Mouse (Mus musculus): Measurements from ENCODE around the gene Sec14l2. TPM values are rescaled to one million over a fixed set of nuclear protein-coding genes. Genes with fewer than 3 reads are reported as not detected.

Gene Sec14l2
- polyA plus RNA-seq, 1 experiment = 43.0 TPM

- DNase-seq (ENCODE audit: extremely low spot score in 1 of 2, low spot score in 1 of 2) = no peak
Measured at GRCm38 (mm10) chr11:4103522-4103921, 19.7 kb downstream of the Sec14l2 start.

GRCm38 (mm10) chr11:4101851-4102250 is 21.4 kb downstream of the Sec14l2 start:
- DNase-seq (ENCODE audit: extremely low spot score in 1 of 2, low spot score in 1 of 2) = no peak

DNA sequence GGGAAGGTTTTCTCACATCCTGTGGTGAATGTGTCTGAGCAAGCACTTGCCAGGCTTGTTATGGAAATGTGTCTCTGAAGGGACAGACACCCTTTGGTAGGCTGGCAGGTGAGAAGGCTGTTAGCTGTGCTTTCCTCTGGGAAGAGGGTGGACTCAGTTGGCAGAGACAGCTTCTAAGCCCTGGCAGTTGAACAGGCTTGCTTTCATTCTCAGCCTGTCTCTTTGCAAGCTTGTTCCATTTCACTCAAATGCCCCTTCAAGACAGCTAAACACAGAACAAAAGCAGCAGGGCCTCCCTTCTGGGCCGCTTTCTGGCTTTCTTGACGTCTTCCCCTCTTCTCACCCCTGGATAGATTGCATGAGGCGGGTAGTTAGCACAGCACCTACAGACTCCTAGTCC is 23.8 kb downstream of the Sec14l2 start:
- DNase-seq (ENCODE audit: extremely low spot score in 1 of 2, low spot score in 1 of 2) = peak in 1 of 2 experiments; percentile 42

GRCm38 (mm10) chr11:4098816-4099215 is 24.4 kb downstream of the Sec14l2 start:
- DNase-seq (ENCODE audit: extremely low spot score in 1 of 2, low spot score in 1 of 2) = no peak

- DNase-seq (ENCODE audit: extremely low spot score in 1 of 2, low spot score in 1 of 2) = no peak
Measured at GRCm38 (mm10) chr11:4098120-4098519, 25.1 kb downstream of the Sec14l2 start.

- DNase-seq (ENCODE audit: extremely low spot score in 1 of 2, low spot score in 1 of 2) = no peak
Measured at GRCm38 (mm10) chr11:4097091-4097621, 26.1 kb downstream of the Sec14l2 start.

- DNase-seq (ENCODE audit: extremely low spot score in 1 of 2, low spot score in 1 of 2) = peak; percentile 96 to 99
Measured at GRCm38 (mm10) chr11:4096054-4096984, 26.9 kb downstream of the Sec14l2 start.

DNA sequence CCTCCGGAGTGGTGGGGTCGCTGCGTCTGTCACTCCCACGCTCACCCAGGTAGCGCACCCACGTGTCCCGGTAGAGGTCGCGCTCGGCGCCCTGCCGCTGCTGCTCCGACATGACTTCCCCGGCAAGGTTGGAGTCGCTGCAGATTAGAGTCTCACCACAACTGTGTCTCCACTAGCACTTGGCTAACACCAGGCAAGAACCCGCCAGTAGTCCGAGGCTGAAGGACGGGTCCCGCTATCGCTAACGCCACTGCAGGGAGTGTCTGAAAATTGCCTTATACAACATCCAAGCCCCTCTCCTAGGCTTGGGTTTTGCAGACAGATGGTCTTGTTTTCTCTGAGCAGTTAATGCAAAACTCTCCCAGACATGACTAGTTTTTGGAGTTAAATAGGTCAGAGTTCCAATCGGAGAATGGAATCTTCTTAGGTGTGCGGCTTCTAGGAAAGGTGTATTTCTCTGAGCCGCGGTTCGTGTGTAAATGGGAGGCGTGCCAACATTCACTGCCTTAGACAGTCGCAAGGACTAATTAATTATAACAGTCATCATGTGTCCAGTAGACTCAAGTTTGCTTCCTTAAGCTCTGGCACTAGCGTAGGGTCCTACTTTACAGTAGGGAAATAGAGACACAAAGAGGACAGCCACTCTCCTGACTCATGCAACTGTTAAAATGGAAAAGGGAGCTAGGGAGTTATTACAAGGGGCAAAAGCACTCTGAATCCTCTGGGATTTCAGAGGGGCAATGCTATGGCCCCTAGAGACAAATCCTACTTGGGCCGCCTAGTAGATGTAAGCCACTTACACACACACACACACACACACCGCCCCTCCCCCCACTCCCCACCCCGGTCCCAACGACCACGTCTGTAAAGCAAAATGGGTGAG is 27.8 kb downstream of the Sec14l2 start, which contains the start of gene Mtfp1:
Gene Mtfp1, minus strand, starts transcription at position 275 of the 883 bp plus-strand sequence.
- peak in 1 of 2 experiments; percentile 69 for DNase-seq (ENCODE audit: extremely low spot score in 1 of 2, low spot score in 1 of 2)

DNA sequence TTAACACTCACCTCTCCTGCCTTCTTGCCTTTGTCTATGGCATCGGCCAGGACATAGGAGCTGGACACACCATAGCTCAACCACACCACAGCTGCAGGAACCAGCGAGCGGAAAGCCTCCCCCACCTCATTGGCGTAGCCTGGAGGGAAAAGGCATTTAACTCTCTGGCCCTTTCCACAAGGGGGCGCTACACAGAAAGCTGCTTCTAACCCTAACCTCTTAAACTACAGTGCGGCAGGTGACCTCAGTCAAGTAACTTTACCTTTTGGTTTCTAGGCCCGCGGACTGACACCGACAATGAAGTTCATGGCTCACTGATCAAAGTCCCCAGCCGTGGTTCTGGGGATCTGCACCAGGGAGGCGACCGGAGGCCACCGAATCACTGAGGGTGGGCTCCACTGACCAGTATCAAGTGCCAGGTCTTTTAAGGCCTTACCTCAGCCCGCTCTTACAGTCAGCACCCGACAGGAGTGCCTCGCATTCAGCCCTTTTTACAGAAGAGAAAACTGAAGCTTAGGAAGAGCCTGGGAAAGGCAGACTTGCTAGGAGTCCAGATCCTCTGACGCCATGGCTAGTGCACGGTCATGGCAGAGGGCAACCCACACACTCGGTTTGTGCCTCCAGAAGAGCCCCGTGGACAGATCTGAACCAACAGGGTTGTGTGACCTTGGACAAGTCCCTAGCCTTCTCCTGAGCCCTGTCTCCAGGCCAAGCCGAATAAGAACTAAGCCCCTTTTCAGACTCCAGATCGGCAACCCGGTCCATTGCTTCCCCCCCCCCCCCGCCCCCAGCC is 28.6 kb downstream of the Sec14l2 start:
- DNase-seq (ENCODE audit: extremely low spot score in 1 of 2, low spot score in 1 of 2) = peak in 1 of 2 experiments; percentile 87

DNA sequence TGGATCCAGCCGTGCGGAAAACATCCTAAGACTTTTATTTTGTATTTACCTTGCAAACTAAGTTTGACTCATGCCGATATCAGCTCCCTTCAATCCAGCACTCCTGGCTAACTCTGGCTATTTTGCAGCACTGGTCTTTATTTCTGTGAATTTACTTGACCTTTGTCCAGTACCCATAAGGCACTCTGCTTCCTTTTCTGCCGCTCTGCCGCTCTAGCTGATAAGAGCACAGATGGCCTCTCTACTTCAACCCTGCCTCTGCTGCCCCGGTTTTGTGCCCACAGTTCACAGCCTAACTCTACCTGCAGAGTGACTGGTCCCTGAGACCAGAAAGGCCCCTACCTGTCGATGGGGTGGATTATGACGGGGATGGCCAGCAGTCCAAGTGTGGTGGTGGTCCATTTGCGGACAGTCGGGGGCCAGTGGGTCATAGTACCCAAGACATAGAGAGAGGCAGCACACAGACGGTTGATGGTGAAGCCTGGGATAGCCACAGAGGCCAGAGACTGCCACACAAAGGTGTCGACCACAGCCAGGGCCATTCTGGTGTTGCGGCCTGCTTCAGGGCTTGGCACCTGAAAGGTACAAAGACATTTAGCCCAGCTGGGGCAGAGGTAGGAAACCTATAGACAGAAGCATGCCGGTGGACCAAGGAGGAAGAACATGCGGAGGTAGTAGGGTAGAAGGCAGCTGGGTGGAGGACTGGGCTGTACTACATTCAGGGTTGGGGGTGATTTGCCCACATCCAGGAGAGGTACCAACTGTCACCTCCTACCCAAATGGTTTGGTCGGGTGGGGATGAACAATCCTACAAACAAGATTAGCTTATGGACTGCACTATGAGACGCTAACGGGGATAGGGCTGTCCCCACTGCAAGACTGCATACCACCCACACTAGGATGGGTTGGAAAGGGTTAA is 29.5 kb downstream of the Sec14l2 start:
- DNase-seq (ENCODE audit: extremely low spot score in 1 of 2, low spot score in 1 of 2) = no peak

DNA sequence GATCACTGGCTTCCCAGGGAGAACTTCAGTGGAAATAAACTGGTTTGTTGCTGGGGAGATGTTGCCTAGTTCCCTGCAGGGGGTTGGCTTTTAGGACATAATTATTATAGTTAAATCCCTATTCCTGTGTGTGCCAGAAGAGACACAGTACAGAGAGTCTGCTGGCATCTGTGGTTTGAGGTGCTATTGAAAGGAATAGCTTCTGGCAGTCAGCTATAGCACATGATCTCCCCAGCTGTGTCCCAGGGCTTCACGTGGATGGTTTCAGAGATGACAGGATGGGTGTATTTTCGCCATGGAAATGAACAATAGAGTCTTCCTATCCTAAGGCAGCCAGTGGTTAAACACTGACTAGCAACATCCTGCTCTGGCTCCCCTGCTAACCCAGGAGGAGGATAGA is 35.9 kb downstream of the Sec14l2 start:
- peak in 1 of 2 experiments; percentile 42 for DNase-seq (ENCODE audit: extremely low spot score in 1 of 2, low spot score in 1 of 2)

DNA sequence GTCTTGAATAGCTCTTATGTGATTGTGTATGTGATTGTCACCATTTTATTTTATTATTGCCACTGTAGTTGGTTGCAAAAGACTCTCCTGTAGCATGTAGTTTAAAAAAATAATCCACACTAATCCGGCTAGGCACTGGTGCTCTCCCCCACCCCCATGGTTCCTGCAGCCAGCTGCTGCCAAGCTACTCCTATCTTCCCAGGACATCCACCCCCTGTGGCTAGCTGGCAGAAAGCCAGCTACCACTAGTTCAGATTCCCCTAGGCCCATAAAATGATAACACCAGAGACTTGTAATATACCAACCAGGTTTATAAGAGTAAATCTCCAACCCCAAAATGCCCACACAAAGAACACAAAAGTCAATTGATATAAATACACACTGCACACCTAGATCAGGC is 37.0 kb downstream of the Sec14l2 start:
- no peak for DNase-seq (ENCODE audit: extremely low spot score in 1 of 2, low spot score in 1 of 2)

DNA sequence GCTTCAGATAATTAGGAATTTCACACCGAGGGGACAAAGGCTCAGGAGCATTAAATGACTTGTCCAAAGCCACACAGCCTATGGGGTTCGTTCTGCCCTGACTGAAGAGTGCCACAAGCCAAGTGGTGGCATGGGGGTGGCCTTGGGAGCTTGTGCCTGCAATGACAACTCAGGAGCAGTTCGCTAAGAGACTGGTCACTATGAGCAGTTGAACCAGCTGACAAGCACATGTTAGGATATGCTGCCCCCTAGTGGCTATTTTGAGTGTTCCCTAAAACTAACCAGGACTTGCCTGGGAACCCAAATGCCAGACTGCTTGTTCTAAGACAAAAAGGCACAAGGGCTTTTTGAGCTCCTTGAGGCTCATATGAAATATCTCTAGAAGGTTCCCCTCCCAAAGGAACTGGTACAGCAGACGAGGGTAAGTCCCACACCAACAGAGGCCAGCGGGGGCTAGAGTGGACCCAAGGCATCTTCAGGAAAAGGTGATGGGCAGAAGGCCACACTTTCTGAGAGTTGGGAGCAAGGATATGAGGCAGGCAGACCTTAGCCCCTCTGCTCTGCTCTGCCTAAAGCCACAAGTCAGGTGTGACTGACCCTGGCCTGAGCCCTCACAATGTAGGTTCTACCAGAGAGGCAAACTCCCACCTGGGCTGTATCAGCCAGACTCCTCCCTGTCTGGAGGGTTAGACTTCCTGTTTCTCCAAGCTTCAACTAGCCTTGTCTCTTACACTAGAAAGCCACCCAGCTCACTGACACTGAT is 39.7 kb downstream of the Sec14l2 start:
- peak in 1 of 2 experiments; percentile 93 for DNase-seq (ENCODE audit: extremely low spot score in 1 of 2, low spot score in 1 of 2)

DNA sequence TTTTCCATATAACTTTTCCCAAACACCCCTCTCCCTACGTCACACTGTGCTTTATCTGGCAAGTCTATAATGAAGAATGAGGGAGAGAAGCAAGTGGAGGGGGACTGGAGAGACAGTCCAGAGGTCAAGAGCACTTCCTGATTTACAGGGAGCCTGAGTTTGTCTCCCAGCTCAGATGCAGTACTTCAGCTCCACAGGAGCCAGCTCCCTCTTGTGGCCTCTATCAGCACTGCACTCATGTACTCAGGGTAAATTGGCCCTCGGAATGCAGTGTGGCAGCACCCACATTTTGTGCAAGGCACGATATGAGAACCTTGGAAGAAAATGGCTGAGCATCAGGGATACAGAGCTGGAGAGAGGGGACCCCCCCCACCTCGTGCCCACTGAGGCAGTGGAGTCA is 43.0 kb downstream of the Sec14l2 start:
- DNase-seq (ENCODE audit: extremely low spot score in 1 of 2, low spot score in 1 of 2) = peak in 1 of 2 experiments; percentile 89

DNA sequence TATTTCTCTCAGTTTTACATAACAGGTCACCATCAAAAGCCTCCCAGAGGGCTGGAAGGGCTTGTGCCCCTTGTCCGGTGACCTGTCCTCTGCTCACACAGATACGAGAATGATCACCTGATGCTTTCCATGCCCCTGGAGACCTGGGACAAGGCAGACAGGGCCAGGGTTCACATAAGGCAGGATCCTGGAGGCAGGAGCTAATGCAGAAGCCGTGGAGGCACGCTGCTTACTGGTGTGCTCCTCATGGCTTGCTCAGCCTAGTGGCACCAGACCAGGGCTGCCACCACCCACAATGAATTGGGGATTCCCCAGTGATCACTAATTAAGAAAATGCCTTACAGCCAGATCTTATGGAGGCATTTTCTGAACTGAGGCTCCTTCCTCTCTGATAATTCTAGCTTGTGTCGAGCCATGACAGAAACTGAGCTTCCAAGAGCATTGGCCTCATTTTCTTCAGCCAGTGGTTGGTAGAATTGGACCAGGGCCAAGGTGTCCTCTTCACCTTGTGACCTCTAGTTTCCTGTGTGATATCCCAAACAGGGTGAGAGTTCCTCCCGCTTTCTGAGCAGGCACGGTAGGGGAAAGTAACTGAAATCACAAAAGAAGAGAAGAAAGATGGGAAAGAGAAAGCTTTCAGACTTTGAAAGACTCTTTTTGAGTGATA is 44.8 kb downstream of the Sec14l2 start:
- no peak for DNase-seq (ENCODE audit: extremely low spot score in 1 of 2, low spot score in 1 of 2)

DNA sequence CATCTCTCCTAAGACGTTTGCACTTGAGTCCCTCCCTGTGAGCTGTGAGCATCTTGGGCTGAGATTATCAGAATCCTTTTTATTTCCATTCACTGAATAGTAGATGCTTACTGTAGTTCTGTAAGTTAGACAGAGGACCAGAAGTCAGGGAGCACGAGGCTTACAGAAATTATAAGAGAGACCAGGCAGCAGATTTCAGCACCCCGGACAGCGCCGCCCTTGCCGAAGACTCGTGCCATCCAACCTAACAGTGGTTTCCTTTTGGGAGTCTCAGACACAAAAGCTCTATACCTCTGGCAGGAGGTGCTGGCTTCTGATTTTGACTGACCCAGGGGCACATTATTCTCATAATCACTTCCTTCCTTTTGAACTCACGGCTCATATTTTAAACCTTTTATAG is 46.6 kb downstream of the Sec14l2 start:
- no peak for DNase-seq (ENCODE audit: extremely low spot score in 1 of 2, low spot score in 1 of 2)

DNA sequence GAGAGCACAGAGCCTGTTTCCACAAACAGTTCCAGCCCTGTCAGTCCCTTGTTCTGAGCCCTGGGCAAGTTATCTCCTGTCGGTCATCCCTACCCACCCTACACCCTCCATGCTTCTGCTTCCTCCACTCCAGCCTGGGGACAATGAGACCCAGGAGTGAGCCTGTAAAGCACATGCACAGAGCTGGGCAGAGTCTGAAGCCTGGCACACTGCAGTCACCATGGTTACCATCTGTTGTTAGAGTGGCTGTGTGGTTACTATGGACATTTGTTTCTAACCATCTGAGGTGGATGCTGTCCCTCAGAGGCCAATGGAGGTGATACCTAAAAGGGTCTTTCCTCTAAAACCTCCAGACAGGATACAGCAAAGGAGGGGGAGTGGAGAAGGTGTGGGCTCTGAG is 53.6 kb downstream of the Sec14l2 start:
- DNase-seq (ENCODE audit: extremely low spot score in 1 of 2, low spot score in 1 of 2) = no peak

- DNase-seq (ENCODE audit: extremely low spot score in 1 of 2, low spot score in 1 of 2) = no peak
Measured at GRCm38 (mm10) chr11:4064627-4065122, 58.5 kb downstream of the Sec14l2 start, which contains the start of gene Sec14l3. Gene Sec14l3, plus strand, starts transcription at chr11:4064841.

Data from frontal cortex, adult 2 months (tissue).